Mouse (Mus musculus): ENCODE data around the gene Auts2. TPM values are rescaled to one million over a fixed set of nuclear protein-coding genes. Genes with fewer than 3 reads are reported as not detected.

The Auts2 gene
- polyA plus RNA-seq, 1 experiment from 2014 or later: 4.9 TPM

DNA sequence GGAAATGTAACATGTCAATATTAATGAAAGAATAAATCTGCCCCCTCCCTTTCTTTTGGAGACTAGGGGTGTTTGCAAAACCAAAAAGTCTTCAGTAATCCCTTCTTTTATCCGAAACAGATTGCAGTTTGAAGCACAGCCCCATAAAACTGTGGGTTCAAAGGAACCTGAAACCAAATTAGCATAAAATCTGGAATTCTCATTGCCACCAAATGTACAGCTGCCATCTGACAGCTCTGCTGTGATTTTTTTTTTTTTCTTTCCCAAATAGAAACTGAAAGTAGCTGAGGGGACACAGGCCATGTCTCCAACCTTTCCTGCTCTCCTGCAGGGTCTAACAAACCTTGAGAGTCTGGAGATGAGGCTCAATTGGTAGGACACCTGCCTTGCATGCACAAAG, 996.7 kb downstream of the Auts2 start:
- no peak for ATAC-seq
- WGBS: 62% methylated on average over 1 of the region's 1 CpGs
- no peaks in the 10 kb centered on the region for H3K36me3 ChIP-seq (ENCODE audit: control insufficient read depth, insufficient read depth)
- H3K9me3 ChIP-seq (ENCODE audit: control insufficient read depth): 0 out of 2 replicates have a peak, but pooled peaks cover 5% of the 10 kb centered on the region
- H3K4me3 ChIP-seq (ENCODE audit: low read depth, low read length): no peak overlapping the region
- no peak overlapping the region for H3K9ac ChIP-seq (ENCODE audit: low read depth, low read length)
- H3K27me3 ChIP-seq (replicated peaks; ENCODE audit: control insufficient read depth, insufficient read depth, low read length): no peaks in the 10 kb centered on the region
- no peaks in the 10 kb centered on the region for H3K4me1 ChIP-seq (replicated peaks; ENCODE audit: control insufficient read depth, insufficient read depth, low read length)
- no peak overlapping the region for H3K27ac ChIP-seq (ENCODE audit: low read depth, low read length)
- H3K4me2 ChIP-seq (replicated peaks; ENCODE audit: low read depth): no peak overlapping the region
- TF ChIP-seq CTCF (IDR thresholded peaks at IDR 0.05; ENCODE audit: low read depth): no peak

DNA sequence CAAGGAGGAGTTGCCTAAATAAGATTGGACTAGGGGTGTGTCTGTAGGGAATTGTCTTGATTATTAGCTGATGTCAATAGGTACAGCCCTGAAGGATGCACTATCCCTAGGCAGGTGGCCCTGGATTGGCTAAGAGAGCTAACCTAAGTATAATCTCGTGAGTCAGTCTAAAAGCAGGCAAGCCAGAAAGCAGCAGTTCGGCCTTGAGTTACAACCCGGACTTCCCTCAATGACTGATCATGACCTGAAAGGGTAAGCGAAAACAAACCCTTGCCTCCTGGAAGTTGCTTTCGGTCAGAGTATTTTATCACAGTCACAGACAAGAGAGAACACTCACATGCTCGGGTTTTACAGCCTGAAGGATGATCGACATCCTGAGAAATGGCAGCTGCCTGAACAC, 998.8 kb downstream of the Auts2 start:
- no peaks in the 10 kb centered on the region for H3K4me1 ChIP-seq (replicated peaks; ENCODE audit: control insufficient read depth, insufficient read depth, low read length)
- 0 out of 2 replicates have a peak, but pooled peaks cover 5% of the 10 kb centered on the region for H3K9me3 ChIP-seq (ENCODE audit: control insufficient read depth)
- TF ChIP-seq CTCF (IDR thresholded peaks at IDR 0.05; ENCODE audit: low read depth): no peak
- 88% methylated on average over 7 of the region's 7 CpGs for WGBS
- H3K27me3 ChIP-seq (replicated peaks; ENCODE audit: control insufficient read depth, insufficient read depth, low read length): no peaks in the 10 kb centered on the region
- H3K4me3 ChIP-seq (ENCODE audit: low read depth, low read length): no peak overlapping the region
- no peak overlapping the region for H3K4me2 ChIP-seq (replicated peaks; ENCODE audit: low read depth)
- no peak overlapping the region for H3K27ac ChIP-seq (ENCODE audit: low read depth, low read length)
- ATAC-seq: no peak
- no peaks in the 10 kb centered on the region for H3K36me3 ChIP-seq (ENCODE audit: control insufficient read depth, insufficient read depth)
- no peak overlapping the region for H3K9ac ChIP-seq (ENCODE audit: low read depth, low read length)

- no peaks in the 10 kb centered on the region for H3K4me1 ChIP-seq (replicated peaks; ENCODE audit: control insufficient read depth, insufficient read depth, low read length)
- peak; percentile 64 for TF ChIP-seq CTCF (IDR thresholded peaks at IDR 0.05; ENCODE audit: low read depth)
- peak overlapping the region; percentile 75; the same call in 1 of the 2 replicates for H3K27ac ChIP-seq (ENCODE audit: low read depth, low read length)
- H3K9ac ChIP-seq (ENCODE audit: low read depth, low read length): peak overlapping the region; percentile 62
- peak; percentile 66 for ATAC-seq
- WGBS: under 1% methylated on average over 56 of the region's 68 CpGs
- no peaks in the 10 kb centered on the region for H3K27me3 ChIP-seq (replicated peaks; ENCODE audit: control insufficient read depth, insufficient read depth, low read length)
- H3K4me3 ChIP-seq (ENCODE audit: low read depth, low read length): peak overlapping the region; percentile 77
- H3K4me2 ChIP-seq (replicated peaks; ENCODE audit: low read depth): peak overlapping the region; percentile 98
- no peaks in the 10 kb centered on the region for H3K36me3 ChIP-seq (ENCODE audit: control insufficient read depth, insufficient read depth)
- H3K9me3 ChIP-seq (ENCODE audit: control insufficient read depth): no peaks in the 10 kb centered on the region
Measured at GRCm38 (mm10) chr5:131538311-131538915, 1004.7 kb downstream of the Auts2 start.

DNA sequence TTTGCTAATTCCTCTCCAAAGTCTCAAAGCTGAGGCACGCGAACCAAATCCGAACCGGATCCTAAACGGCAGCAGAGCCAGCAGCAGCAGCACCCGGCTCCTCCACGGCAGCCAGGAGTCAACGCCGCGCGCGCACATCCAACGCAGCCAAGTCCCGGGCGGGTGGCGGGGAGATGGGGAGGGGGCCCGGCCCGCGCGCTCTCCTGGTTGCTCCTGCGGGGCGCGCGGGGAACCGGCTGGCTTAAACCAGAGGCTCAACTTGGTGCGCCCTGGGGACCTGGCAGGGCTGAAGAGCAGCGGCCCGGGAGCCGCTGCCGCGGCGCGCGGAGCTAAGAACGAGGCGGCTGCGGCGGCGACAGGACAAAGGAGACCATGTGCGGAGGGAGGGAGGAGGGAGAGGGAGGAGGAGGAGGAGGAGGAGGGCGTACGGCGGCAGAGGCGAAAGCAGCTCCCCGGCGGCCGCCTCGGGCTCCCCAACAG, 1005.3 kb downstream of the Auts2 start:
- no peaks in the 10 kb centered on the region for H3K9me3 ChIP-seq (ENCODE audit: control insufficient read depth)
- H3K9ac ChIP-seq (ENCODE audit: low read depth, low read length): peak overlapping the region; percentile 62
- no peaks in the 10 kb centered on the region for H3K27me3 ChIP-seq (replicated peaks; ENCODE audit: control insufficient read depth, insufficient read depth, low read length)
- H3K27ac ChIP-seq (ENCODE audit: low read depth, low read length): peak overlapping the region; percentile 75
- H3K36me3 ChIP-seq (ENCODE audit: control insufficient read depth, insufficient read depth): no peaks in the 10 kb centered on the region; the same call in 1 of the 2 replicates
- H3K4me2 ChIP-seq (replicated peaks; ENCODE audit: low read depth): peak overlapping the region; percentile 98
- WGBS: under 1% methylated on average over 42 of the region's 48 CpGs
- H3K4me1 ChIP-seq (replicated peaks; ENCODE audit: control insufficient read depth, insufficient read depth, low read length): no peaks in the 10 kb centered on the region
- ATAC-seq: peak; percentile 53
- peak overlapping the region; percentile 77 for H3K4me3 ChIP-seq (ENCODE audit: low read depth, low read length)
- 0 out of 2 replicates have a peak, but pooled peaks have one; percentile 3 for TF ChIP-seq CTCF (IDR thresholded peaks at IDR 0.05; ENCODE audit: low read depth)

DNA sequence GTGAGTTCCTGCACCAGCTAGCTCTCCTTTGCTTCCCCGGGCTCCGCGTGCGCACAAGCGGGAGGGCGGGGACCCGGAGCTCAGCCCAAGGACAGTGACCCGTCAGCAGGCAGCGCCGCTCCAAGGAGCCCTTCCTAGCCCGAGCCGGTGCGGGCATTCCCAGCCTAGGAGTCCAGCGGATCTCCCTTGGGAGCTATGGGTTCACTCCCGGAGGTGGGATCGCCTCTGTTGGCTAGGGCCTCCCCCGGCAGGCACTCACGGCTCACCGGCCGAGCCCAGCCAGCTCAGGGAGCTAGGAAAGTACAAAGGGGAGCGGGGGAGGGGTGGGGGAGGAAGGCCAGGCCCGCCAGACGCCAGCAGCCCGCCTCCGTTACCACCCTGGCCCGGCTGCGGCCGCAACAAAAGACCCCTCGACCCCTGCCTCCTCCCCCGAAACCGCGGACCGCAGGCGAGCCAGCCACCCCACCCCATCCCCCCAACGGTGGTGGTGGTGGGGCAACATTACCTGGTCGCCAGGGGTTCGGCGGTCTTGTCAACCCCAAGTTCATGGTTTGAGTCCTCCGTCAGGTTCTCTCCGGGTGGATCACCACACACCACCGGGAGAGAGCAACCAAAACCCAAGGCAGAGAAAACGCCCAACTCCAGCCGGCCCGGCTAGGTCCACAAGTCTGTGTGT, 1005.9 kb downstream of the Auts2 start:
- no peaks in the 10 kb centered on the region for H3K27me3 ChIP-seq (replicated peaks; ENCODE audit: control insufficient read depth, insufficient read depth, low read length)
- under 1% methylated on average over 34 of the region's 44 CpGs for WGBS
- peak overlapping the region; percentile 77 for H3K4me3 ChIP-seq (ENCODE audit: low read depth, low read length)
- TF ChIP-seq CTCF (IDR thresholded peaks at IDR 0.05; ENCODE audit: low read depth): peak; percentile 21; the same call in 1 of the 2 replicates
- H3K4me1 ChIP-seq (replicated peaks; ENCODE audit: control insufficient read depth, insufficient read depth, low read length): no peaks in the 10 kb centered on the region
- no peaks in the 10 kb centered on the region for H3K9me3 ChIP-seq (ENCODE audit: control insufficient read depth)
- no peaks in the 10 kb centered on the region; the same call in 1 of the 2 replicates for H3K36me3 ChIP-seq (ENCODE audit: control insufficient read depth, insufficient read depth)
- H3K9ac ChIP-seq (ENCODE audit: low read depth, low read length): peak overlapping the region; percentile 62
- H3K27ac ChIP-seq (ENCODE audit: low read depth, low read length): peak overlapping the region; percentile 75
- peak; percentile 74 for ATAC-seq
- peak overlapping the region; percentile 98 for H3K4me2 ChIP-seq (replicated peaks; ENCODE audit: low read depth)

DNA sequence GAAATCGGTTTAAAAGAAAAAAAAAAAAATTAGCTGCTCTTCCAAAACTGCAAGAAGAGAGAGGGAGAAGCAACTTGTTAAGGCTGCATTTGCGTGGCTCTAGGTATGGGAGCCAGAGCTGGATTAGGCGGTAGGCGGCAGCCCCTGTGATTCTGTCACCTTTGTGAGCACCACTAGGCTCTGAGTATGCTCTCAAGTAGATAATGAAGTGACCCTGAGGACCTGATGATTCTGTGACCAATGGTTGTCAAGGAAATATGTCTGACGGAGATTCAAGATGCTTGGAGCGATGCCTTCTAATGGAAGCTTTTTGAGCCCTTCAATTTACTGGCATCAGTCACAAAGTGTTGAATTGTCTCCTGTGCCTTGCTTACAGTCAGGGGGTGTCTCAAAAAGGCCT, 1007.4 kb downstream of the Auts2 start:
- Histone ChIP-seq H3K4me3 (ENCODE audit: low read depth, low read length) (peak overlapping the region; percentile 77), H3K27ac (ENCODE audit: low read depth, low read length) (no peak overlapping the region), H3K9ac (ENCODE audit: low read depth, low read length) (no peak overlapping the region), H3K4me2 (replicated peaks; ENCODE audit: low read depth) (peak overlapping the region; percentile 98), H3K4me1 (replicated peaks; ENCODE audit: control insufficient read depth, insufficient read depth, low read length) (no peaks in the 10 kb centered on the region), H3K36me3 (ENCODE audit: control insufficient read depth, insufficient read depth) (no peaks in the 10 kb centered on the region; the same call in 1 of the 2 replicates), H3K9me3 (ENCODE audit: control insufficient read depth) (no peaks in the 10 kb centered on the region), H3K27me3 (replicated peaks; ENCODE audit: control insufficient read depth, insufficient read depth, low read length) (no peaks in the 10 kb centered on the region)
- WGBS: 38% methylated on average over 6 of the region's 6 CpGs
- no peak for ATAC-seq
- TF ChIP-seq CTCF (IDR thresholded peaks at IDR 0.05; ENCODE audit: low read depth): no peak
